Mouse (Mus musculus) stomach, postnatal 0 days (tissue): Measurements from ENCODE around the gene Col6a6.

Source experiments
- CTCF ChIP-seq: IDR thresholded peaks from 2 replicates; pipeline ENCODE4 v1.5.1; 2016; ENCODE audit warnings: antibody characterized with exemption, low read depth, mild to moderate bottlenecking, moderate library complexity
- EP300 ChIP-seq: optimal IDR thresholded peaks from 2 replicates; pipeline ENCODE3; 2016; ENCODE audit warnings: antibody characterized with exemption

DNA sequence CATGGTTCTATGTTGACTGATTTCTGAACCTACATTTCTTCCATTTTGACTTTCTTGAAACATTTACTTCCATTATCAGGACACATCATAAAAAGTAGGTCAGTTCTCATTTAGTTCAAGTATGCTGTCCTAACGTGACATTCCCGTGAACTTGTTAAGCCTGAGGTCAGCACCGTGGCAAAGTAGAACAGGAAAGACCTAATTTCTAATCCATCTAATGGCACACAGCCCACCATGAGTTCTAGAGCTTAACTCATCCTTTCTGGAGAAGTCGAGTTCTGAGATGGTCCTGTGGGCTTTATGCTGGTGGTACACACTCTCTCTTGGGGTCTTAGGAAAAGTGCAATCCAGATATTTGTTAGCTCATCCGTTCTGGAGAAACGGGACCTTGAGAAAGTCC lies 49.2 kb downstream of the Col6a6 start:
- TF ChIP-seq CTCF (no peak), EP300 (no peak)
